Mouse (Mus musculus) erythroblast, embryonic 14.5 days (primary cell): ENCODE data around the gene Cd96.

Source experiments
- GATA1 ChIP-seq: IDR thresholded peaks from 2 replicates; pipeline ENCODE4 v1.6.1; 2012; ENCODE audit warnings: low read length, inconsistent platforms, mixed read lengths
- TAL1 ChIP-seq: IDR thresholded peaks from 3 replicates; pipeline ENCODE4 v1.6.1; 2012; ENCODE audit warnings: low read length, inconsistent platforms, mixed read lengths

GRCm38 (mm10) chr16:46122238-46122637, 2.2 kb upstream of the Cd96 start:
- TF ChIP-seq GATA1 (no peak), TAL1 (no peak)
